Mouse (Mus musculus): Measurements from ENCODE around the gene Il2ra. TPM values are rescaled to one million over a fixed set of nuclear protein-coding genes. Genes with fewer than 3 reads are reported as not detected.

Gene Il2ra
- polyA plus RNA-seq, 1 experiment: 0.33 TPM

GRCm38 (mm10) chr2:11735853-11736252, 93.2 kb downstream of the Il2ra start:
- Histone ChIP-seq H3K27me3 (ENCODE audit: control insufficient read depth, insufficient read depth, low read length) (no peaks in the 10 kb centered on the region), H3K27ac (ENCODE audit: insufficient read depth, low read depth, low read length) (peak overlapping the region; percentile 65), H3K4me3 (ENCODE audit: low read depth, low read length) (no peak overlapping the region), H3K36me3 (ENCODE audit: control insufficient read depth, insufficient read depth, low read length) (peaks cover 11% of the 10 kb centered on the region), H3K4me1 (ENCODE audit: control insufficient read depth, insufficient read depth, insufficient read length, low read length) (peaks cover 8% of the 10 kb centered on the region; the same call in 1 of the 2 replicates)
- 32% methylated on average over 6 of the region's 6 CpGs for WGBS
- TF ChIP-seq CTCF (IDR thresholded peaks at IDR 0.05; ENCODE audit: extremely low read depth, insufficient read length, insufficient replicate concordance, low read depth, low read length) (no peak), POLR2A (IDR thresholded peaks at IDR 0.05; ENCODE audit: low read depth, low read length) (no peak)

GRCm38 (mm10) chr2:11738794-11739193, 96.2 kb downstream of the Il2ra start:
- Histone ChIP-seq H3K36me3 (ENCODE audit: control insufficient read depth, insufficient read depth, low read length) (peaks cover 32% of the 10 kb centered on the region), H3K4me1 (ENCODE audit: control insufficient read depth, insufficient read depth, insufficient read length, low read length) (peaks cover 8% of the 10 kb centered on the region; the same call in 1 of the 2 replicates), H3K27me3 (ENCODE audit: control insufficient read depth, insufficient read depth, low read length) (no peaks in the 10 kb centered on the region), H3K27ac (ENCODE audit: insufficient read depth, low read depth, low read length) (no peak overlapping the region), H3K4me3 (ENCODE audit: low read depth, low read length) (no peak overlapping the region)
- TF ChIP-seq POLR2A (IDR thresholded peaks at IDR 0.05; ENCODE audit: low read depth, low read length): no peak
- no peak for TF ChIP-seq CTCF (IDR thresholded peaks at IDR 0.05; ENCODE audit: extremely low read depth, insufficient read length, insufficient replicate concordance, low read depth, low read length)
- WGBS: 86% methylated on average over 3 of the region's 3 CpGs

GRCm38 (mm10) chr2:11739516-11740051, 97.0 kb downstream of the Il2ra start:
- no peak overlapping the region for H3K27ac ChIP-seq (ENCODE audit: insufficient read depth, low read depth, low read length)
- H3K4me3 ChIP-seq (ENCODE audit: low read depth, low read length): no peak overlapping the region
- TF ChIP-seq CTCF (IDR thresholded peaks at IDR 0.05; ENCODE audit: extremely low read depth, insufficient read length, insufficient replicate concordance, low read depth, low read length) (no peak), POLR2A (IDR thresholded peaks at IDR 0.05; ENCODE audit: low read depth, low read length) (no peak)
- H3K4me1 ChIP-seq (ENCODE audit: control insufficient read depth, insufficient read depth, insufficient read length, low read length): peaks cover 8% of the 10 kb centered on the region; the same call in 1 of the 2 replicates
- 57% methylated on average over 4 of the region's 4 CpGs for WGBS
- peaks cover 36% of the 10 kb centered on the region for H3K36me3 ChIP-seq (ENCODE audit: control insufficient read depth, insufficient read depth, low read length)
- no peaks in the 10 kb centered on the region for H3K27me3 ChIP-seq (ENCODE audit: control insufficient read depth, insufficient read depth, low read length)

Other genes with a start within 250 kb of the Il2ra start
- 14.2 and 15.5 TPM in 2 replicates for gene Pfkfb3, start 88.7 kb upstream of the Il2ra start, polyA plus RNA-seq (2012; rRNA removed)
- 6.4 and 14.0 TPM in 2 replicates for gene Rbm17, start 38.7 kb upstream of the Il2ra start, polyA plus RNA-seq (2012; rRNA removed)
- not detected in 2 replicates for gene Gm17490, start 16.5 kb upstream of the Il2ra start, polyA plus RNA-seq (2012; rRNA removed)
- 29.0 and 33.8 TPM in 2 replicates for gene Il15ra, start 62.5 kb downstream of the Il2ra start, polyA plus RNA-seq (2012; rRNA removed)
- gene Fbh1, start 134.8 kb downstream of the Il2ra start, polyA plus RNA-seq (2012; rRNA removed): 15.7 and 21.4 TPM in 2 replicates
- gene Ankrd16, start 135.1 kb downstream of the Il2ra start, polyA plus RNA-seq (2012; rRNA removed): 24.9 and 52.1 TPM in 2 replicates